Mouse (Mus musculus): Measurements from ENCODE around the gene Rbpj. TPM values are rescaled to one million over a fixed set of nuclear protein-coding genes. Genes with fewer than 3 reads are reported as not detected.
A peak's percentile ranks its signal among the peaks of the same experiment; 100 is the strongest.

Gene Rbpj
- total and polyA plus RNA-seq, 3 experiments, result 40.5 to 62.8 (median 61.3) TPM

GRCm38 (mm10) chr5:53542073-53542472 lies 76.1 kb downstream of the Rbpj start:
- dilution Hi-C loops (cut with MboI; ENCODE audit: extremely low pct_ligation_motif_present, extremely low pct_unique_long_range_greater_than_20kb, low sequenced_read_pairs), result no loop called here
- Histone ChIP-seq H3K27me3 (replicated peaks) (no peaks in the 10 kb centered on the region), H3K4me1 (ENCODE audit: control insufficient read depth in 1 of 2, insufficient read depth in 2 of 2) (peaks cover 33 to 92% of the 10 kb centered on the region in 2 experiments), H3K9ac (ENCODE audit: insufficient read depth, low read depth) (no peak overlapping the region), H3K27ac (ENCODE audit: insufficient read depth, low read depth) (peak overlapping the region; percentile 69; the same call in 1 of the 2 replicates), H3K4me3 (replicated peaks in 1 of 3; ENCODE audit: low read depth in 2 of 3, low read length in 2 of 3, poor library complexity in 1 of 3) (no peak overlapping the region), H3K36me3 (replicated peaks in 1 of 2; ENCODE audit: control insufficient read depth in 1 of 2, insufficient read depth in 1 of 2, low read length in 1 of 2) (no peaks in the 10 kb centered on the region), H3K9me3 (replicated peaks; ENCODE audit: low read length) (no peaks in the 10 kb centered on the region), H3K79me2 (replicated peaks; ENCODE audit: control insufficient read depth, extremely low read depth, insufficient read depth, poor library complexity, severe bottlenecking) (no peaks in the 10 kb centered on the region), H3K4me2 (ENCODE audit: insufficient read depth, low read depth, poor library complexity, severe bottlenecking) (no peak overlapping the region)
- no peak for DNase-seq (ENCODE audit: extremely low read depth)
- in situ Hi-C loops (cut with MboI; ENCODE audit: low pct_ligation_motif_present, low pct_unique_long_range_greater_than_20kb, low sequenced_read_pairs), result no loop called here
- TF ChIP-seq MEF2A (IDR thresholded peaks at IDR 0.05; ENCODE audit: borderline replicate concordance, low read depth, low read length) (no peak), CHD1 (IDR thresholded peaks at IDR 0.05; ENCODE audit: low read depth, low read length) (no peak), EP300 (IDR thresholded peaks at IDR 0.05; ENCODE audit: low read length) (no peak), POLR2A (IDR thresholded peaks at IDR 0.05; ENCODE audit: low read depth, low read length) (no peak), RAD21 (IDR thresholded peaks at IDR 0.05; ENCODE audit: low read depth, low read length) (no peak), HCFC1 (IDR thresholded peaks at IDR 0.05; ENCODE audit: low read depth, low read length) (no peak), CHD2 (IDR thresholded peaks at IDR 0.05; ENCODE audit: low read length) (no peak), SMC3 (IDR thresholded peaks at IDR 0.05; ENCODE audit: low read depth, low read length) (no peak), POLR2AphosphoS2 (IDR thresholded peaks at IDR 0.05; ENCODE audit: low read depth, low read length) (no peak), ZKSCAN1 (IDR thresholded peaks at IDR 0.05; ENCODE audit: borderline replicate concordance, low read depth, low read length) (no peak), ETS1 (conservative IDR thresholded peaks at IDR 0.05; ENCODE audit: low read depth, low read length) (no peak), USF1 (IDR thresholded peaks at IDR 0.05; ENCODE audit: low read depth, low read length) (no peak)

- Histone ChIP-seq H3K79me2 (replicated peaks; ENCODE audit: control insufficient read depth, extremely low read depth, insufficient read depth, poor library complexity, severe bottlenecking) (no peaks in the 10 kb centered on the region), H3K36me3 (replicated peaks in 1 of 2; ENCODE audit: control insufficient read depth in 1 of 2, insufficient read depth in 1 of 2, low read length in 1 of 2) (no peaks in the 10 kb centered on the region), H3K4me1 (ENCODE audit: control insufficient read depth in 1 of 2, insufficient read depth in 2 of 2) (peaks cover 26 to 82% of the 10 kb centered on the region in 2 experiments), H3K27ac (ENCODE audit: insufficient read depth, low read depth) (peak overlapping the region; percentile 74), H3K27me3 (replicated peaks) (no peaks in the 10 kb centered on the region), H3K4me3 (replicated peaks in 1 of 3; ENCODE audit: low read depth in 2 of 3, low read length in 2 of 3, poor library complexity in 1 of 3) (no peak overlapping the region), H3K9ac (ENCODE audit: insufficient read depth, low read depth) (0 out of 2 replicates have a peak overlapping the region, but pooled peaks have one; percentile 35), H3K4me2 (ENCODE audit: insufficient read depth, low read depth, poor library complexity, severe bottlenecking) (peak overlapping the region; percentile 46), H3K9me3 (replicated peaks; ENCODE audit: low read length) (no peaks in the 10 kb centered on the region)
- in situ Hi-C loops (cut with MboI; ENCODE audit: low pct_ligation_motif_present, low pct_unique_long_range_greater_than_20kb, low sequenced_read_pairs), result no loop called here
- DNase-seq (ENCODE audit: extremely low read depth), result peak; percentile 71
- dilution Hi-C loops (cut with MboI; ENCODE audit: extremely low pct_ligation_motif_present, extremely low pct_unique_long_range_greater_than_20kb, low sequenced_read_pairs), result no loop called here
- peak; percentile 74 for TF ChIP-seq MYC (IDR thresholded peaks at IDR 0.05; ENCODE audit: low read depth, low read length)
- TF ChIP-seq CTCF (conservative IDR thresholded peaks at IDR 0.05 in 1 of 2, IDR thresholded peaks at IDR 0.05 in 1 of 2; ENCODE audit: low read depth in 2 of 2, low read length in 2 of 2), result no peak
- TF ChIP-seq ZKSCAN1 (IDR thresholded peaks at IDR 0.05; ENCODE audit: borderline replicate concordance, low read depth, low read length), result no peak
- 0 out of 2 replicates have a peak, but pooled peaks have one; percentile 27 for TF ChIP-seq NELFE (IDR thresholded peaks at IDR 0.05; ENCODE audit: low read depth, low read length)
- peak; percentile 46 for TF ChIP-seq ZNF384 (IDR thresholded peaks at IDR 0.05; ENCODE audit: low read depth, low read length)
- TF ChIP-seq ELF1 (IDR thresholded peaks at IDR 0.05; ENCODE audit: low read depth, low read length), result no peak; the same call in 1 of the 2 replicates
- TF ChIP-seq MEF2A (IDR thresholded peaks at IDR 0.05; ENCODE audit: borderline replicate concordance, low read depth, low read length), result peak; percentile 97
- peak; percentile 78; the same call in 1 of the 2 replicates for TF ChIP-seq CHD1 (IDR thresholded peaks at IDR 0.05; ENCODE audit: low read depth, low read length)
- TF ChIP-seq ZC3H11A (IDR thresholded peaks at IDR 0.05; ENCODE audit: low read depth, low read length), result no peak
- TF ChIP-seq TBP (conservative IDR thresholded peaks at IDR 0.05; ENCODE audit: low read depth, low read length), result 0 out of 2 replicates have a peak, but pooled peaks have one; percentile 27
- peak; percentile 81 for TF ChIP-seq IRF4 (IDR thresholded peaks at IDR 0.05; ENCODE audit: low read depth, low read length)
- no peak for TF ChIP-seq UBTF (IDR thresholded peaks at IDR 0.05; ENCODE audit: low read depth, low read length)
- no peak for TF ChIP-seq ZMIZ1 (IDR thresholded peaks at IDR 0.05; ENCODE audit: low read depth, low read length)
- TF ChIP-seq TCF12 (IDR thresholded peaks at IDR 0.05; ENCODE audit: low read depth, low read length), result peak; percentile 85
- peak; percentile 71 for TF ChIP-seq CHD2 (IDR thresholded peaks at IDR 0.05; ENCODE audit: low read length)
- TF ChIP-seq GABPA (IDR thresholded peaks at IDR 0.05; ENCODE audit: insufficient replicate concordance, low read depth, low read length), result no peak
- TF ChIP-seq RCOR1 (conservative IDR thresholded peaks at IDR 0.05; ENCODE audit: low read depth, low read length), result 0 out of 2 replicates have a peak, but pooled peaks have one; percentile 42
- no peak for TF ChIP-seq POLR2A (IDR thresholded peaks at IDR 0.05; ENCODE audit: low read depth, low read length)
- peak; percentile 94 for TF ChIP-seq JUN (IDR thresholded peaks at IDR 0.05; ENCODE audit: insufficient read depth, low read depth, low read length)
- TF ChIP-seq MXI1 (IDR thresholded peaks at IDR 0.05; ENCODE audit: low read depth, low read length), result no peak; the same call in 1 of the 2 replicates
- TF ChIP-seq USF2 (conservative IDR thresholded peaks at IDR 0.05; ENCODE audit: low read depth, low read length), result no peak
- TF ChIP-seq POLR2AphosphoS2 (IDR thresholded peaks at IDR 0.05; ENCODE audit: low read depth, low read length), result no peak
- peak; percentile 67 for TF ChIP-seq SIN3A (IDR thresholded peaks at IDR 0.05; ENCODE audit: low read length)
- TF ChIP-seq E2F4 (IDR thresholded peaks at IDR 0.05; ENCODE audit: insufficient replicate concordance, low read depth, low read length), result 0 out of 2 replicates have a peak, but pooled peaks have one; percentile 39
- no peak for TF ChIP-seq PAX5 (IDR thresholded peaks at IDR 0.05; ENCODE audit: low read length)
- peak; percentile 49; the same call in 1 of the 2 replicates for TF ChIP-seq NRF1 (IDR thresholded peaks at IDR 0.05; ENCODE audit: low read depth, low read length)
These were observed 77.4 kb downstream of the Rbpj start for GRCm38 (mm10) chr5:53543399-53543798.
